Mouse (Mus musculus): ENCODE results near the gene Tjp3. TPM values are rescaled to one million over a fixed set of nuclear protein-coding genes. Genes with fewer than 3 reads are reported as not detected.

The Tjp3 gene
- polyA plus RNA-seq, 1 experiment from 2014 or later: 11.6 TPM

DNA sequence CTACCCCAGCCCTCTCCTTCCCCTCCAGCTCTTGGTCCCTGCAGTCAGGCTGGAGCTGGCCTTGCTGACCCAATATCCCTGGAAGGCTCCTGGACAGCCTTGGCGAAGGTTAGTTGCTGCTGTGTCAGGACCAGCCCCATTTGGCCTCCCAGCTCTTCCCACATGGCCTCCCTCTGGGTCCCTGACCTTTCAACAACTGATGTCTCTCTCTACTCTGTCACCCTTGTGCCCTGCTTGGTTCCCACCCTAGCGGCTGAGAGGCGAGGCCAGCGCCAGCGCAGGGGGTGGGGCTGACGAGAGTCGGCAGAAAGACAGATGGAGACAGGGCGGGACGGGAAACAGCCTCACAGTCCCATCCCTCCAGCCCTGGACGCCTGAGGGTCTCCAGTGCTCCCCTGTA is 37.0 kb upstream of the Tjp3 start, which contains the start of gene Tbxa2r:
TSS of gene Tbxa2r (plus strand) at position 346 of the 400 bp plus-strand sequence.
- Histone ChIP-seq H3K4me1 (ENCODE audit: control insufficient read depth, insufficient read depth, low read length) (peaks cover 23% of the 10 kb centered on the region; the same call in 1 of the 2 replicates), H3K27me3 (ENCODE audit: control insufficient read depth, insufficient read depth, low read length) (peaks cover 9% of the 10 kb centered on the region), H3K9me3 (ENCODE audit: control insufficient read depth, low read length) (no peaks in the 10 kb centered on the region), H3K4me3 (ENCODE audit: low read length) (peak within 1 kb of the TSS; percentile 18), H3K27ac (ENCODE audit: low read depth, low read length) (peak within 1 kb of the TSS; percentile 87), H3K36me3 (ENCODE audit: control insufficient read depth, insufficient read depth, low read length) (peaks cover 39% of the 10 kb centered on the region), H3K4me2 (replicated peaks; ENCODE audit: low read depth, low read length) (peak within 1 kb of the TSS; percentile 34), H3K9ac (ENCODE audit: low read depth, low read length) (peak within 1 kb of the TSS; percentile 34)
- 10% methylated on average over 7 of the region's 10 CpGs for WGBS
- ATAC-seq (ENCODE audit: low FRiP score, low TSS enrichment): no peak; the same call in 1 of the 2 replicates

DNA sequence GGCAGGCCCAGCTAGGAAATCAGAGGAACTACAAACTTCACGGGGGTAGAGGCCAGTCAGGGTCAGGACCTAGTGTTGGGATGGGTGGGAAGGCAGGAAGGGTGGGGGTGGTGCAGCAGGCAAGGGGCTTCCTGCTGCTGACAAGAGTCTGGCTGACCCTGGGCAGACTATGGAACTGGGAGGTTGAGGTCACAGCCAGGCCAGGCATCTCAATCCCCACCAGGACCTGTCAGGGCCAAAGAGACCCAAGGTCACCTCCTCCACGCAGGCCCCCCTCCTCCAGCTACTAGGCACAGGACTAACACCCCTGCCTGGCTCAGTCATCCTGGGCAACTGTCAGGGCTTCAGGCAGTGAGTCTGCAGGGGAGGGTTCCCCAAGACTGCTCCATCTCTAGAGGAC is 36.6 kb upstream of the Tjp3 start:
- no peak for ATAC-seq (ENCODE audit: low FRiP score, low TSS enrichment)
- WGBS: 17% methylated on average over 2 of the region's 2 CpGs
- H3K27ac ChIP-seq (ENCODE audit: low read depth, low read length): peak overlapping the region; percentile 87; the same call in 1 of the 2 replicates
- H3K4me3 ChIP-seq (ENCODE audit: low read length): no peak overlapping the region
- peak overlapping the region; percentile 34; the same call in 1 of the 2 replicates for H3K4me2 ChIP-seq (replicated peaks; ENCODE audit: low read depth, low read length)
- peaks cover 23% of the 10 kb centered on the region; the same call in 1 of the 2 replicates for H3K4me1 ChIP-seq (ENCODE audit: control insufficient read depth, insufficient read depth, low read length)
- peaks cover 8% of the 10 kb centered on the region for H3K27me3 ChIP-seq (ENCODE audit: control insufficient read depth, insufficient read depth, low read length)
- no peaks in the 10 kb centered on the region for H3K9me3 ChIP-seq (ENCODE audit: control insufficient read depth, low read length)
- 0 out of 2 replicates have a peak overlapping the region, but pooled peaks have one; percentile 20 for H3K9ac ChIP-seq (ENCODE audit: low read depth, low read length)
- H3K36me3 ChIP-seq (ENCODE audit: control insufficient read depth, insufficient read depth, low read length): peaks cover 43% of the 10 kb centered on the region

DNA sequence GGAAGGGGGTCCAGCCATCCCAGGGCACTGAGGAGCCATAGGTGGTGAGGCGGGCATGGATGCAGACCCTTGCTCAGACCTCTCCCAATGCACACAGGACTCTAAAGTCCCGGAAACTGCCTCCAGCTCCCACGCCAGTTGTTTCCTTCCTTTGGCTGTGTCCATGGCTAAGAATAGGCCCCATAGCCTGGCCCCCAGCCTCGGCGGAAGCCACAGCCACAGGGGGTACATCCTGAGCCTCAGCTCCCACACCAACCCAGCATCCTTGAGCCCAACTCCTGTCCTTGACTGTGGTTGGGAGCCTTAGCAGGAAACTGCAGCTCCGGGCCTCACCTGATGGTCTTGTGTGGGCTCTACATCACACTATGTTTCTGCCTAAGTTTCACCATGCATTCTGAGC is 35.5 kb upstream of the Tjp3 start:
- Histone ChIP-seq H3K4me2 (replicated peaks; ENCODE audit: low read depth, low read length) (no peak overlapping the region), H3K9ac (ENCODE audit: low read depth, low read length) (no peak overlapping the region; the same call in 1 of the 2 replicates), H3K36me3 (ENCODE audit: control insufficient read depth, insufficient read depth, low read length) (peaks cover 51% of the 10 kb centered on the region), H3K27me3 (ENCODE audit: control insufficient read depth, insufficient read depth, low read length) (no peaks in the 10 kb centered on the region), H3K9me3 (ENCODE audit: control insufficient read depth, low read length) (no peaks in the 10 kb centered on the region), H3K4me1 (ENCODE audit: control insufficient read depth, insufficient read depth, low read length) (peaks cover 16% of the 10 kb centered on the region; the same call in 1 of the 2 replicates), H3K4me3 (ENCODE audit: low read length) (no peak overlapping the region), H3K27ac (ENCODE audit: low read depth, low read length) (peak overlapping the region; percentile 42)
- no peak for ATAC-seq (ENCODE audit: low FRiP score, low TSS enrichment)
- 80% methylated on average over 6 of the region's 6 CpGs for WGBS

DNA sequence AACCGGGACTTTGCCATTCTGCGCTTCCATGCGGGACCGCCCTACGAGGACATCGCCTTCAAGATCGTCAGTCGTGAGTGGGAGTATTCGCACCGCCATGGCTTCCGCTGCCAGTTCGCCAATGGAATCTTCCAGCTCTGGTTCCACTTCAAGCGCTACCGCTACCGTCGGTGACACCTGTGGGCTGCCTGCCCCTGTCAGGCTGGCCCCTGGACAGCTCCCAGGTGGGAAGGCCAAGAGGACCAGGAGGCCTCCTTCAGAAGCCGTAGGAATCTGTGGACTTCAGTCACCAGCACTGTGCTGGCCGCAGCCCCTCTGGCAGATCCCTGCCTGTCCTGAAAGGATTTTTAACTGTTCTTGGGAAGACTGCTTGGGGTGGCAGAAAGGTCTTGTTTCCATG is 34.4 kb upstream of the Tjp3 start:
- Histone ChIP-seq H3K4me1 (ENCODE audit: control insufficient read depth, insufficient read depth, low read length) (peaks cover 16% of the 10 kb centered on the region; the same call in 1 of the 2 replicates), H3K4me3 (ENCODE audit: low read length) (no peak overlapping the region), H3K36me3 (ENCODE audit: control insufficient read depth, insufficient read depth, low read length) (peaks cover 51% of the 10 kb centered on the region), H3K9me3 (ENCODE audit: control insufficient read depth, low read length) (no peaks in the 10 kb centered on the region), H3K9ac (ENCODE audit: low read depth, low read length) (no peak overlapping the region), H3K27ac (ENCODE audit: low read depth, low read length) (no peak overlapping the region; the same call in 1 of the 2 replicates), H3K27me3 (ENCODE audit: control insufficient read depth, insufficient read depth, low read length) (no peaks in the 10 kb centered on the region), H3K4me2 (replicated peaks; ENCODE audit: low read depth, low read length) (no peak overlapping the region)
- WGBS: 91% methylated on average over 18 of the region's 18 CpGs
- no peak for ATAC-seq (ENCODE audit: low FRiP score, low TSS enrichment)

GRCm38 (mm10) chr10:81325176-81325575 is 33.8 kb upstream of the Tjp3 start:
- WGBS: 93% methylated on average over 21 of the region's 21 CpGs
- Histone ChIP-seq H3K36me3 (ENCODE audit: control insufficient read depth, insufficient read depth, low read length) (peaks cover 51% of the 10 kb centered on the region), H3K4me1 (ENCODE audit: control insufficient read depth, insufficient read depth, low read length) (peaks cover 16% of the 10 kb centered on the region; the same call in 1 of the 2 replicates), H3K27ac (ENCODE audit: low read depth, low read length) (no peak overlapping the region), H3K4me2 (replicated peaks; ENCODE audit: low read depth, low read length) (no peak overlapping the region), H3K9ac (ENCODE audit: low read depth, low read length) (no peak overlapping the region), H3K4me3 (ENCODE audit: low read length) (no peak overlapping the region), H3K27me3 (ENCODE audit: control insufficient read depth, insufficient read depth, low read length) (no peaks in the 10 kb centered on the region), H3K9me3 (ENCODE audit: control insufficient read depth, low read length) (no peaks in the 10 kb centered on the region)
- no peak for ATAC-seq (ENCODE audit: low FRiP score, low TSS enrichment)

- no peak for ATAC-seq (ENCODE audit: low FRiP score, low TSS enrichment)
- Histone ChIP-seq H3K9ac (ENCODE audit: low read depth, low read length) (no peak overlapping the region), H3K27ac (ENCODE audit: low read depth, low read length) (no peak overlapping the region), H3K27me3 (ENCODE audit: control insufficient read depth, insufficient read depth, low read length) (no peaks in the 10 kb centered on the region), H3K9me3 (ENCODE audit: control insufficient read depth, low read length) (no peaks in the 10 kb centered on the region), H3K4me3 (ENCODE audit: low read length) (no peak overlapping the region), H3K4me2 (replicated peaks; ENCODE audit: low read depth, low read length) (no peak overlapping the region), H3K36me3 (ENCODE audit: control insufficient read depth, insufficient read depth, low read length) (peaks cover 53% of the 10 kb centered on the region), H3K4me1 (ENCODE audit: control insufficient read depth, insufficient read depth, low read length) (peaks cover 15% of the 10 kb centered on the region)
- 95% methylated on average over 18 of the region's 18 CpGs for WGBS
Measured at GRCm38 (mm10) chr10:81323791-81324530, 32.6 kb upstream of the Tjp3 start.

- H3K4me2 ChIP-seq (replicated peaks; ENCODE audit: low read depth, low read length): no peak overlapping the region
- H3K9ac ChIP-seq (ENCODE audit: low read depth, low read length): peak overlapping the region; percentile 12; the same call in 1 of the 2 replicates
- no peak overlapping the region for H3K4me3 ChIP-seq (ENCODE audit: low read length)
- no peak for ATAC-seq (ENCODE audit: low FRiP score, low TSS enrichment)
- H3K9me3 ChIP-seq (ENCODE audit: control insufficient read depth, low read length): no peaks in the 10 kb centered on the region
- peaks cover 58% of the 10 kb centered on the region for H3K36me3 ChIP-seq (ENCODE audit: control insufficient read depth, insufficient read depth, low read length)
- H3K27me3 ChIP-seq (ENCODE audit: control insufficient read depth, insufficient read depth, low read length): no peaks in the 10 kb centered on the region
- H3K4me1 ChIP-seq (ENCODE audit: control insufficient read depth, insufficient read depth, low read length): peaks cover 14% of the 10 kb centered on the region
- 94% methylated on average over 23 of the region's 23 CpGs for WGBS
- H3K27ac ChIP-seq (ENCODE audit: low read depth, low read length): no peak overlapping the region
Measured at GRCm38 (mm10) chr10:81323141-81323775, 31.9 kb upstream of the Tjp3 start.

GRCm38 (mm10) chr10:81322444-81322843 is 31.1 kb upstream of the Tjp3 start:
- H3K9ac ChIP-seq (ENCODE audit: low read depth, low read length): 0 out of 2 replicates have a peak overlapping the region, but pooled peaks have one; percentile 93
- no peaks in the 10 kb centered on the region for H3K27me3 ChIP-seq (ENCODE audit: control insufficient read depth, insufficient read depth, low read length)
- WGBS: 93% methylated on average over 27 of the region's 27 CpGs
- H3K9me3 ChIP-seq (ENCODE audit: control insufficient read depth, low read length): no peaks in the 10 kb centered on the region
- ATAC-seq (ENCODE audit: low FRiP score, low TSS enrichment): no peak
- H3K4me3 ChIP-seq (ENCODE audit: low read length): no peak overlapping the region
- no peak overlapping the region for H3K27ac ChIP-seq (ENCODE audit: low read depth, low read length)
- H3K4me1 ChIP-seq (ENCODE audit: control insufficient read depth, insufficient read depth, low read length): peaks cover 17% of the 10 kb centered on the region
- H3K36me3 ChIP-seq (ENCODE audit: control insufficient read depth, insufficient read depth, low read length): peaks cover 63% of the 10 kb centered on the region
- no peak overlapping the region for H3K4me2 ChIP-seq (replicated peaks; ENCODE audit: low read depth, low read length)

- peaks cover 27% of the 10 kb centered on the region for H3K4me1 ChIP-seq (ENCODE audit: control insufficient read depth, insufficient read depth, low read length)
- 3% methylated on average over 20 of the region's 20 CpGs for WGBS
- H3K36me3 ChIP-seq (ENCODE audit: control insufficient read depth, insufficient read depth, low read length): peaks cover 55% of the 10 kb centered on the region
- ATAC-seq (ENCODE audit: low FRiP score, low TSS enrichment): no peak
- no peaks in the 10 kb centered on the region for H3K27me3 ChIP-seq (ENCODE audit: control insufficient read depth, insufficient read depth, low read length)
- H3K9me3 ChIP-seq (ENCODE audit: control insufficient read depth, low read length): no peaks in the 10 kb centered on the region
- peak overlapping the region; percentile 70 for H3K4me2 ChIP-seq (replicated peaks; ENCODE audit: low read depth, low read length)
- H3K4me3 ChIP-seq (ENCODE audit: low read length): peak overlapping the region; percentile 99
- peak overlapping the region; percentile 93 for H3K9ac ChIP-seq (ENCODE audit: low read depth, low read length)
- H3K27ac ChIP-seq (ENCODE audit: low read depth, low read length): peak overlapping the region; percentile 85
Measured at GRCm38 (mm10) chr10:81321436-81321835, 30.1 kb upstream of the Tjp3 start.

All from kidney, embryonic 14.5 days (tissue).